Mouse (Mus musculus) midbrain, embryonic 12.5 days (tissue): ENCODE measurements at regions not wholly inside any gene's neighbourhood (a gene's known extent, or its start where the extent isn't known, plus 50 kb on each side); places are given as distances from the start of the nearest gene placed in this dataset.

Experiments
- ATAC-seq: fragments of 200-750 bp; cut with Nextera tagmentation; 2 replicates; pipeline ENCODE4 v1.8.0; 2017; ENCODE audit warnings: low read depth, moderate TSS enrichment, moderate library complexity; ENCODE audit not compliant: low FRiP score
- H3K27ac ChIP-seq: fragments of 300-500 bp; sonication (generic); replicated peaks from 2 replicates; pipeline ENCODE4 v1.5.1; 2016; ENCODE audit warnings: mild to moderate bottlenecking
- H3K27me3 ChIP-seq: fragments of 300-500 bp; sonication (generic); 2 replicates; pipeline ENCODE4 v1.6.1; 2016; ENCODE audit warnings: mild to moderate bottlenecking
- H3K36me3 ChIP-seq: fragments of 300-500 bp; sonication (generic); 2 replicates; pipeline ENCODE4 v1.6.1; 2016
- H3K4me1 ChIP-seq: fragments of 300-500 bp; sonication (generic); 2 replicates; pipeline ENCODE4 v1.6.1; 2016
- H3K4me2 ChIP-seq: fragments of 300-500 bp; sonication (generic); replicated peaks from 2 replicates; pipeline ENCODE4 v1.6.1; 2016; ENCODE audit warnings: mild to moderate bottlenecking, moderate library complexity
- H3K4me3 ChIP-seq: fragments of 300-500 bp; sonication (generic); 2 replicates; pipeline ENCODE4 v1.5.1; 2016; ENCODE audit warnings: mild to moderate bottlenecking
- H3K9ac ChIP-seq: fragments of 300-500 bp; sonication (generic); replicated peaks from 2 replicates; pipeline ENCODE4 v1.6.1; 2016; ENCODE audit warnings: mild to moderate bottlenecking, moderate library complexity
- H3K9me3 ChIP-seq: fragments of 300-500 bp; sonication (generic); 2 replicates; pipeline ENCODE4 v1.6.1; 2016; ENCODE audit warnings: mild to moderate bottlenecking
- WGBS: fragments of 180-500 bp; shearing (Covaris S2); methylation state at CpG from one replicate; pipeline ENCODE4 v1.1.7; 2016; 5-methylcytosine and 5-hydroxymethylcytosine counted together

GRCm38 (mm10) chr13:51899319-51900042 is 53.0 kb downstream of the Gadd45g start:
- H3K9ac ChIP-seq, result no peak overlapping the region
- no peak overlapping the region for H3K4me2 ChIP-seq
- no peak overlapping the region for H3K27ac ChIP-seq
- no peak overlapping the region for H3K4me3 ChIP-seq
- peaks cover 27% of the 10 kb centered on the region for H3K27me3 ChIP-seq
- 60% methylated on average over 9 of the region's 9 CpGs for WGBS
- no peaks in the 10 kb centered on the region for H3K36me3 ChIP-seq
- peaks cover 22% of the 10 kb centered on the region for H3K4me1 ChIP-seq
- peaks cover 7% of the 10 kb centered on the region; the same call in 1 of the 2 replicates for H3K9me3 ChIP-seq
- ATAC-seq, result no peak

- Histone ChIP-seq H3K4me1 (peaks cover 22% of the 10 kb centered on the region), H3K9me3 (peaks cover 1% of the 10 kb centered on the region; the same call in 1 of the 2 replicates), H3K4me3 (no peak overlapping the region), H3K27me3 (peaks cover 31% of the 10 kb centered on the region), H3K4me2 (no peak overlapping the region), H3K27ac (no peak overlapping the region), H3K9ac (no peak overlapping the region), H3K36me3 (no peaks in the 10 kb centered on the region)
- WGBS, result 70% methylated on average over 3 of the region's 3 CpGs
- no peak for ATAC-seq
These were observed 53.6 kb downstream of the Gadd45g start for GRCm38 (mm10) chr13:51900043-51900440.

GRCm38 (mm10) chr13:51902482-51903285 is 56.2 kb downstream of the Gadd45g start:
- 35% methylated on average over 19 of the region's 19 CpGs for WGBS
- H3K4me3 ChIP-seq, result no peak overlapping the region
- peak overlapping the region; percentile 83 for H3K27ac ChIP-seq
- peaks cover 22% of the 10 kb centered on the region for H3K4me1 ChIP-seq
- H3K27me3 ChIP-seq, result peaks cover 54% of the 10 kb centered on the region
- H3K9ac ChIP-seq, result no peak overlapping the region
- H3K36me3 ChIP-seq, result no peaks in the 10 kb centered on the region
- ATAC-seq, result peak; percentile 52; the same call in 1 of the 2 replicates
- H3K4me2 ChIP-seq, result peak overlapping the region; percentile 31
- no peaks in the 10 kb centered on the region for H3K9me3 ChIP-seq

GRCm38 (mm10) chr13:51903324-51903939 is 57.0 kb downstream of the Gadd45g start:
- WGBS, result 59% methylated on average over 11 of the region's 11 CpGs
- Histone ChIP-seq H3K4me3 (no peak overlapping the region), H3K9ac (no peak overlapping the region), H3K27ac (peak overlapping the region; percentile 83), H3K9me3 (no peaks in the 10 kb centered on the region), H3K4me1 (peaks cover 22% of the 10 kb centered on the region), H3K36me3 (no peaks in the 10 kb centered on the region), H3K27me3 (peaks cover 61% of the 10 kb centered on the region), H3K4me2 (0 out of 2 replicates have a peak overlapping the region, but pooled peaks have one; percentile 31)
- peak; percentile 62; the same call in 1 of the 2 replicates for ATAC-seq

- no peak overlapping the region for H3K27ac ChIP-seq
These were observed 58.8 kb downstream of the Gadd45g start for GRCm38 (mm10) chr13:51905270-51905669.

GRCm38 (mm10) chr13:51906103-51906502 is 59.6 kb downstream of the Gadd45g start:
- H3K36me3 ChIP-seq, result no peaks in the 10 kb centered on the region

More at GRCm38 (mm10) chr13:51905270-51905669, 58.8 kb downstream of the Gadd45g start:
- Histone ChIP-seq H3K4me3 (no peak overlapping the region), H3K4me1 (peaks cover 22% of the 10 kb centered on the region), H3K36me3 (no peaks in the 10 kb centered on the region), H3K9ac (no peak overlapping the region), H3K27me3 (peaks cover 75% of the 10 kb centered on the region), H3K9me3 (no peaks in the 10 kb centered on the region), H3K4me2 (no peak overlapping the region)
- no peak for ATAC-seq
- 85% methylated on average over 5 of the region's 5 CpGs for WGBS

GRCm38 (mm10) chr13:51908514-51908913 is 62.0 kb downstream of the Gadd45g start:
- H3K27me3 ChIP-seq, result peaks cover 88% of the 10 kb centered on the region

More at GRCm38 (mm10) chr13:51906103-51906502, 59.6 kb downstream of the Gadd45g start:
- Histone ChIP-seq H3K27ac (no peak overlapping the region), H3K4me2 (no peak overlapping the region), H3K27me3 (peaks cover 77% of the 10 kb centered on the region), H3K9ac (no peak overlapping the region), H3K4me3 (no peak overlapping the region), H3K4me1 (peaks cover 22% of the 10 kb centered on the region), H3K9me3 (no peaks in the 10 kb centered on the region)
- 84% methylated on average over 3 of the region's 3 CpGs for WGBS
- ATAC-seq, result no peak

GRCm38 (mm10) chr13:51911296-51911998 is 65.0 kb downstream of the Gadd45g start:
- peaks cover 90% of the 10 kb centered on the region for H3K27me3 ChIP-seq

More at GRCm38 (mm10) chr13:51908514-51908913, 62.0 kb downstream of the Gadd45g start:
- Histone ChIP-seq H3K36me3 (no peaks in the 10 kb centered on the region), H3K9ac (no peak overlapping the region), H3K4me1 (peaks cover 6% of the 10 kb centered on the region), H3K27ac (no peak overlapping the region), H3K4me2 (no peak overlapping the region), H3K4me3 (no peak overlapping the region), H3K9me3 (no peaks in the 10 kb centered on the region)
- WGBS, result 83% methylated on average over 7 of the region's 7 CpGs
- no peak for ATAC-seq

GRCm38 (mm10) chr13:51912477-51912876 is 66.0 kb downstream of the Gadd45g start:
- H3K4me2 ChIP-seq, result no peak overlapping the region
- H3K9me3 ChIP-seq, result no peaks in the 10 kb centered on the region
- H3K27me3 ChIP-seq, result peaks cover 90% of the 10 kb centered on the region
- no peak overlapping the region for H3K27ac ChIP-seq
- peaks cover 13% of the 10 kb centered on the region for H3K4me1 ChIP-seq
- H3K4me3 ChIP-seq, result no peak overlapping the region
- no peaks in the 10 kb centered on the region for H3K36me3 ChIP-seq
- WGBS, result 80% methylated on average over 5 of the region's 5 CpGs
- H3K9ac ChIP-seq, result no peak overlapping the region
- ATAC-seq, result no peak

More at GRCm38 (mm10) chr13:51911296-51911998, 65.0 kb downstream of the Gadd45g start:
- Histone ChIP-seq H3K36me3 (no peaks in the 10 kb centered on the region), H3K4me3 (no peak overlapping the region), H3K9ac (no peak overlapping the region), H3K9me3 (no peaks in the 10 kb centered on the region), H3K4me2 (no peak overlapping the region), H3K4me1 (peaks cover 3% of the 10 kb centered on the region; the same call in 1 of the 2 replicates), H3K27ac (no peak overlapping the region)
- WGBS, result 66% methylated on average over 17 of the region's 17 CpGs
- ATAC-seq, result no peak

- Histone ChIP-seq H3K36me3 (no peaks in the 10 kb centered on the region), H3K9me3 (no peaks in the 10 kb centered on the region), H3K4me2 (no peak overlapping the region), H3K9ac (no peak overlapping the region), H3K27ac (no peak overlapping the region), H3K4me1 (peaks cover 19% of the 10 kb centered on the region), H3K27me3 (peaks cover 90% of the 10 kb centered on the region), H3K4me3 (no peak overlapping the region)
- 90% methylated on average over 3 of the region's 3 CpGs for WGBS
- no peak for ATAC-seq
These were observed 66.5 kb downstream of the Gadd45g start for GRCm38 (mm10) chr13:51912994-51913393.

- H3K9ac ChIP-seq, result no peak overlapping the region
- no peak for ATAC-seq
- peak overlapping the region; percentile 87 for H3K27ac ChIP-seq
- H3K27me3 ChIP-seq, result peaks cover 90% of the 10 kb centered on the region
- no peaks in the 10 kb centered on the region for H3K36me3 ChIP-seq
- H3K4me1 ChIP-seq, result peaks cover 52% of the 10 kb centered on the region
- WGBS, result 29% methylated on average over 15 of the region's 15 CpGs
- 0 out of 2 replicates have a peak overlapping the region, but pooled peaks have one; percentile 0 for H3K4me2 ChIP-seq
- no peaks in the 10 kb centered on the region for H3K9me3 ChIP-seq
- H3K4me3 ChIP-seq, result no peak overlapping the region
These were observed 70.3 kb downstream of the Gadd45g start for GRCm38 (mm10) chr13:51916666-51917240.
